Mouse (Mus musculus) lung, postnatal 14 days (tissue): Measurements from ENCODE around the gene Snapc1.

ENCODE experiments used
- DNase-seq: peaks from one replicate; pipeline ENCODE4 v3.0.0; 2021

Gene Snapc1

DNA sequence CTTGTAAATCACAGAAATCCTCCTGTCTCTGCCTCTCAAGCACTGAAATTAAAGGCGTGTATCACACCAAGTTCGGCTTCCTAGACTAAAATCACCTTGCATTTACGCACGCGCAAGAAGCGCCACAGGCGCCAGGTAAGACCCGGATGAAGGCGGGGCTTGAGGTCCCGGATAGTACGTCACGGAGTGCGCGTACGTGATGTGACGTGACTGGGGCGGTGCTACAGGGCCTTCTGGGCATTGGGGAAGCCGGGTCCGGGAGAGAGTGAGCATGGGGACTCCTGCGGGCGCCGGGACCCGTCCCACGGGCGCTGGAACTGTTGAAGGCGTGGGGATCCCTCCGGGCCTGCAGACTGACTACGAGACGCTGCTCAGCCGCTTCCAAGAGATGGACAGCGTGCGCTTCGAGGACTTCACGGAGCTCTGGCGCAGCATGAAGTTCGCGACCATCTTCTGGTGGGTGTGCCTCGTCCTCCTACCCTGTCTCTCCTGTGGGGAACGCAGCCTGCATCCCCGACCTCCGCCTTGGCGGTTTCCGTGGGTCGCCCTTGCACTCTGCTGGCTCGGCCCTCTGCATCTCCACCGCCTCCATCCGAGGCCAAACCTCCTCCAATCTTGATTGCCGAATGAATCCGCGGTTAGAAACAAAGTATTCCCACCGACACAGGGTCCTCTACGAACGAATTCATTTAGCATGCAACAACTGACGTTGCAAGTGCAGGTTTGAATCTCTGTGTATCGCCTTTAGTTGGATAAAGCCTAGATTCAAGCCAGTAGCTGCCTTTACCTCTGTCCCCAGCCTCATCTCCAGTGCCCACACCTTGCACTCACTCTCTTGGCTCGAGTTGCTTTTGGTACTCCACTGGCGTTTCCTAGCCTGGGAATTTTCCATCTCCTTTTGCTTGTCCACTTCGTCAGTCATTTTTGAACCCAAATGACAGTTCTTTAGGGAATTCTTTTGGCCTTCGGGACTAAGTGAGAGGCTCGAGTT, at the start of gene Snapc1:
Snapc1 (plus strand) TSS at position 191 of the 991 bp plus-strand sequence.
- peak; percentile 97 for DNase-seq

DNA sequence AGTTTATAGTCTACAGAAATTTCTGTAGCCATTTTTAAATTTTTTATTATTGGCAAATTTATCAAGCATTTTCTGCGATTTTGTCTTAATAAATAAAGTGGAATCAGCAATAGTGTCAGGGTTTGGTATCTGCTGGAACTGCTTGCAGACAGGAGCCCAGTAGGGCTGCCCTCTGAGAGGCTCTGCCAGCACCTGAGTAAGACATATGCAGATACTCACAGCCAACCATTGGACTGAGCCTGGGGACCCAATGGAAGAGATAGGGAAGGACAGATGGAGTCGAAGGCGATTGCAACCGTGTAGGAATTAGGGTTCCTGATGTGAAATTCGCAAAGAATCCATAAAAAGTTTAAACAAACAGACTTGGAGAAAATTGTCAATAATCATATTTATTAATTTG, 45.8 kb upstream of the Snapc1 start:
- DNase-seq: no peak

DNA sequence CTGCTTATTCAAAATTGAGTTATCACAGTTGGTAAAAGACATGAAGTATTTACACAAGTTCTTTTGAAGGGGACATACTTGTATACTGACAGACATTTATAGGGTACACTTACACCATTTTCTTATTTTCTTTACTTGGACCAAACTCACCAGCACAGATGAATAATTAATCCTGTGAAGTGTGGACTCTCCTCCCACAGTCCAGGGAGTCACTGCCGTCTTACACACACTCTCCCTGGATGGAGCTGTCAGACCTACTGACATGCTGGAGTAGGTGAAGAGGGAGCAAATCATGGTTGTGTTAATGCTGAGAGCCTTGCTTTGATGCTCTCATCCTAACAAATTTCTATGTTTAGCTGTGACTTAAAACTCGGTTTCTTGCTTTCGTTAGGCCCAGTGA, 34.0 kb upstream of the Snapc1 start:
- no peak for DNase-seq

- DNase-seq: peak; percentile 49
Measured at GRCm38 (mm10) chr12:73931274-73931673, 33.0 kb upstream of the Snapc1 start.

- no peak for DNase-seq
Measured at GRCm38 (mm10) chr12:73934528-73934927, 29.8 kb upstream of the Snapc1 start.

DNA sequence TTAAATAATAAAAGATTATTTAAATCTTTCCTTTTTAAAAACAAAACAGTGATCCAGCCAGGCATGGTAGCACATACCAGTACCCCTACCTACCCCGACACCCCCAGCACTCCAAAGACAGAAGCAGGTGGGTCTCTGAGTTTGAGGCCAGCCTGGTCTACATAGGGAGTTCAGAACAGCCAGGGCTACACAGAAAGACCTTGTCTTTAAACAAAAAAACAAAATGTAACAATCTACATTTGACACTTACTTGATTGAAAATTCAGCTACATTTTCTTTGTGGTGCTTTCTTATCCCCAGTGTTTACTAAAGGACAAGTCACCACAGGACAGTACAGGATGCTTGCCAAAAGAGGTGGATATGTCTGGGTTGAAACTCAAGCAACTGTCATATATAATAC, 26.9 kb upstream of the Snapc1 start, which contains the start of gene Gm49321:
Gm49321 (plus strand) TSS at position 301 of the 400 bp plus-strand sequence.
- DNase-seq: no peak

DNA sequence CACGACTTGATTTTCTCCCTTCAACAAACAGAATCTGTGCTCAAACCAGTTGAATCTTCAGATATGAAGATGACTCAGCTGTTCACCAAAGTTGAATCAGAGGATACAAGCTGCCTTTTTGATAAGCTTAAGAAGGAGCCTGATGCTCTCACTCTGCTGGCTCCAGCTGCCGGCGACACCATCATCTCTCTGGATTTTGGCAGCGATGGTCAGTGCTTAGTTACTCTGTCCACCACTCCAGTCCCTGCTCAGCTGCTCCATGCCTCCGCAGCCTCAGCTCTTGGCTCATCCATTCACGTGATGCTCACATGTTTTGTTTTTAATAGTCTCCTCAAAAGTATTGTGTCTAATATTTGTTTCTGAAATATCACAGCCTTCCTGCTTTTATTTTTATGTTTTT, 24.7 kb upstream of the Snapc1 start:
- DNase-seq: no peak

DNA sequence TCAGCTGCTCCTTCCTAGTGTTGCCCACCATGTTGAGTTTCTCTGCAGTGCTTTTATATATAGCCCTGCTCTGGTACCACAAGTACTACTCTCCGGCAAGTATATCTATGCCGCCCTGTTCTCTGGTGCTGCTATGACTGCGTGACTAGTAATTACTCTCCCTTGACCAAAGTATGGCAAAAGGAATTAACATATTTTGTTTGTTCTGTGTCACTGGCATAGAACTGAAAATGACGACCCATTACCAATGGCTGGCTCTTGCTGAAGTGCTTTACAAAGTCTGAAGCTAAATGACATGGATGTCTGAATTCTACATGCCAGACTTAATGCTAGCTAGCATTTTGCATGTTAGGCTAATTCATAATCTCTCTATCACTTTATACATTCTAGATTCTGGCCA, 15.9 kb upstream of the Snapc1 start:
- DNase-seq: no peak

GRCm38 (mm10) chr12:73949318-73950058, 14.8 kb upstream of the Snapc1 start:
- DNase-seq: peak; percentile 20

DNA sequence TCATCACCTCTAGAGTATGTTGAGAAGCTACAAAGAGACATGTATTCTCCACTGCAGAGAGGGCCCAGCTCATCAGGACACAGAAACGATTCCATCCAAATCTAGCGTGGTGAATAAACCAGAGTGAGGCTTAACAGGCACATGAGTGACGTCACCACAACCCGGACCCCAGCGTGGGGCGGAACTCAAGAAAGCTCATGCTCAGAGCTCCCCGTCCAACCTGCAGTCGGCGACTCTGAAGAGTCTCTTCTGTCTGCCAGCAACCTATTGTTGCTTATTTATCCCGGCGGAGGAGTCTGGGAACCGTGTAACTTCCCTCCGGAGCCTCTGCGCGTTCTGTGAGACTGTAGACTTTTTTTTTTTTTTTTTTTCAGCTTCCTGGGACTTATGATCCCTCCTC, 11.4 kb upstream of the Snapc1 start:
- peak; percentile 38 for DNase-seq

DNA sequence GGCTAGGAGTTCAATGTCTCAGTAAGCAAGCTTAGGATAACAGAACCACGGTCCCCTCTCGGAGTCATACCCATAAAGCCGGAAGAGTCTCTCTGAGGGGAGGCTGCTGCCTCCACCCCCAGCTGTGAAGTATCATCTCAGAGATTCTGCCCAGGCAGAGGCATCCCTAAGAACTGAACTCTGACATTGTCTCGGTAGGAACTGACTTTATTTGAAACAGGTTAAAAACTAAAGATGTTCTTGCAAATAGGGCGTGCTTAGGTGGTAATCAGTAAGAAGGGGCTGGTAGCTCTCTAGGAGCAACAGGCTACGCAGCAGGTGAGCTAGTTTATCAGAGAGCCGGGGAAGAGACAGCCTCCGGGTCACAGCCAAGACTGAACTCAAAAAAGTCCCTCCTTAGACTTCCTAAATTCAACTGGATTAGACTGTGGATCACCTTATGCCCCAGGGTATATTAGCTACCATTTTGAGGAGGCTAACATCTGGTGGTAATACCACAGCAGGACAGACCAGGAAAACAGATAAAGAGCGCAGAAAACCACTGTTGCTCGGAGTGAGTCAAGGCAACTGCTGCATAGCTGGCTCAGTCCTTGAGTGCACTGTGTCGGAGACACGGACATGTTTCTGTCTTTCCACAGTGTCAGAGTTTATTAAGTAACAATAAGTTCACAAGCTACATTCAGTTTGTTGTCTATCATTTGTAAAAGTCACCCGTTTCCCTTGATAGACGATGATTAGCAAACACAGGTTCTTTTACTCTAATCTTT, 10.7 kb upstream of the Snapc1 start:
- no peak for DNase-seq

- no peak for DNase-seq
Measured at GRCm38 (mm10) chr12:73954785-73955184, 9.5 kb upstream of the Snapc1 start.

- no peak for DNase-seq
Measured at GRCm38 (mm10) chr12:73957676-73958075, 6.6 kb upstream of the Snapc1 start.

DNA sequence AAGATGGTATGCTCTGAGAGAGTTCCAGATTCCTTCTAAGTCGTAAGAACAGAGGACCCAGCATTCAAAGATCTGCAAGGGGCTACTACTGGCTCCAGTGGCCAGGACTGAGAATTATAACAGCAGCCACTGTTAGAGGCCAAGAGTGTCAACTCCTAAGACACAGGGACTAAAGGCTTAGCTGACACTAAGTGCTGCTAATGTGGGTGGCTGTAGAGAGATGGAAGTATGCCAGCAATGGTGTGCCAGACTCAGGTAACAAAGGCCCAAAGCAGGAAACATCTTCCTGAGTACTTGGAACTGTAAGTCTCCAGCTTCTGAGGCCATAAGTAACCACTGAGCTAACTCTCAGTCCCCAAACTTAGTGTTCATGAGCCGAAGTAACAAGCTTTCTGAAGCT, 5.5 kb upstream of the Snapc1 start:
- DNase-seq: no peak

DNA sequence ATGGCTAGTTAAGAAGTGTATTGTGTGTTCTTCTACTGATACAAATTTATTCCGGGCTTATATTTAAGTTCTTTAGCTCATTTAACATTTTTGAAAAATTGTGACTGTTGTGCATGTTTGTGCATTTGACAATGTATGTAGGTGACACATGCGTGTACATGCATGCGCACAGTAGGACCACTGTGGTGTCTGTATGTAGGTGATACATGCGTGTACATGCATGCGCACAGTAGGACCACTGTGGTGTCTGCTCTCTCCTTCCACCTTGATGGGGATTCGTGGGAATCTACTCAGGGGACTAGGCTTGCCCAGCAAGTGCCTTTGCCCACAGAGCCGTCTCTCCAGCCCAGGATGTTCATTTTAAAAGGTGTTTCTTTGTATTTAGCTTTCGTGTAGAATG, 4.9 kb downstream of the Snapc1 start:
- no peak for DNase-seq

- no peak for DNase-seq
Measured at GRCm38 (mm10) chr12:73974584-73974983, 10.3 kb downstream of the Snapc1 start.

DNA sequence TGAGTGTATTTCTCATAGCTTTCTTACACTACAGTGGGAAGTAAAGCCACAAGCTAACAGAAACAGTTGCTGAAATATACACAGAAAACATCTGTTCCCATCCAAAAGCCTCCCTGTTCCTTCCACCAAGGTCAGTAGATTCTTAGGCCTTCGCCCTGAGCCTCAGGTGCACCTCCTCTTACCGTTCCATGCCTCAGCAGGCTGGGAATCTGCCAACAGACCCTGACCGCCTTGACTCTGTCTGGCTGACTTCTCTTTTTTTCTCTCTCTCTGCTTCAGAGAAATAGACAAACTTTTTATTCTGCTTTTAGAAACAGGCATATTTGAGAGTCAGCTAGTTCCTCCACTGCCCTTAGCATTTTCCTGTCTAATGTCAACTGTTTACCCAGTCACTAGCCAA, 13.9 kb downstream of the Snapc1 start:
- no peak for DNase-seq

DNA sequence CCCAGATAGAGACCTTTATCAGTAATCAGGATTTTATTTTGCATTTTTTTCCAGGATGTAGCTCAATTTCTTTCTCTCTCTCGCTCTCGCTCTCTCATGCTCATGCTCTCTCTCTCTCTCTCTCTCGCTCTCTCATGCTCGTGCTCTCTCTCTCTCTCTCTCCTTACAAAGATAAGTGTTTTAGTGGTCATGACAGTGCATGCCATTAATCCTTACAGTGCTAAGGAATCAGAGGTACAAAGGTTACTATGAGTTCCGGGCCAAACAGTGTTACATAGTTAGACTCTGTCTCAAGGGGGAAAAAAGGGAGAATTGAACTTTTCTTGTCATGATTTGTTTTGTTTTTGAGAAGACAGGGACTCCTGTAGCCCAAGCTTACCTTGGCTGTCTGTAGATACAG, 15.4 kb downstream of the Snapc1 start:
- DNase-seq: no peak

DNA sequence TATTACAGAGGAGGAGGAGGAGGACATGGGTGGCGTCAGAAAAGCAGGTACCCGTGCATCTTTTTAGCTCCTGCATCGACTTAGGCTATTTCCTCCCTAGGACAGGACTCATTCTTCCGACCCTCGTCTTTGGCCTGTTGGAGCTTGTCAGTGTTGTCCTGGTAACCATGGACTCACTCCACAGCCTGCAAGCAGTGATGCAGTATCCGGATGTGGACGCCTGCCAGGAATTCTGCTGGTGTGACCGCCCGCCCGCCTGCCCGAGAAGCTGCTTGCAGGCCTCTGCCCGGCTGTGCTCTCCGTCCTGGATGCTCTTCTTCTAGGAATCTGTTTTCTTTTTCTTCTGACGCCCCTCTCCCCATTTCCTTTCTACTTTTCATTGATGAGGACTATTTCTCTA, 18.3 kb downstream of the Snapc1 start:
- peak; percentile 69 for DNase-seq

DNA sequence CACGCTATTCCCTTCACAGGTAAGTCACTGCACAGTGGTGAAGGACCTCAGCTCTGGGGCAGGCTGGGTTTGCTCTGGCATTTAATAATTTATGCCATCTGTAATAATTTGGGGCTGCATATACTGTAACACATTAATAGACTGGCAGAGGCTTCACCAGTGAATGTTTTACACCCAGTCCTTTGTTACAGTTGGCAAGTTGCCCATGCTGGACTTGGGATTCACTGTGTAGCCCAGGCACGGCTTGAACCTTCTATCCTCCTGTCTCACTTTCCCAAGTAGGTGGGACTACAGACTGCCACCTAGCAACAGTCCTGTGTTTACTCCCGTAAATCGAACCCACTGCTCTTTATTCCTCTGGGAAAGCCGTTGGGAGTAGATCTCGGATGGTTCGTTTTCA, 22.0 kb downstream of the Snapc1 start:
- DNase-seq: no peak

DNA sequence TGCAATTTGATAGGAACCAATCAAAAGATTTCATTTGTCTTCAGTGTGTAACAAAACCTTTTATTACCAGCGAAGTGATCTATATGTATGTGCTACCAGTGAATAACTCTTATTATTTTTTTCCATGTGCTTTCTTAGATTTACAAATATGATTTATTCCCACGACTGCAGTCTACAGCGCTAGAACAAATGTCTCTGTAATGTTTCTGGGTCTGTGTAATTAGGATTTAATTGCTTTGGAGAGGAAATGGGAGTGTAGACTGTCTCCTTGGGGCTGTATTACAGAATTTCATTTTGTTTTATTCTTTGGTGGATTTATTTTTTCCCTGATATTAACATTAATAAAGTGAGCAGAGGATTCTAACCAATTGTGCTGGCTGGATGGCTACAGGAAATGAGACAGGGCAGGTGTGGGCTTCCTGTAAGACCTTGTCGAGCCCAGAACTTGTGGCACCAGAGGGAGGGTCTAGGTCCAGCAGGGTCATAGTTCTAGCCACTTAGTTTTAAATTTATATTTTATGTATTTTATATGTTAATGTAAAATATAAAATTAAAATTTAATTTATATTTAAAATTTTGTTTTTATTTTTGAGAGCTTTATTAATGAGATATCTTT, 24.2 kb downstream of the Snapc1 start:
- no peak for DNase-seq

GRCm38 (mm10) chr12:73989594-73989993, 25.3 kb downstream of the Snapc1 start:
- peak; percentile 50 for DNase-seq

GRCm38 (mm10) chr12:73996906-73997296, 32.6 kb downstream of the Snapc1 start:
- no peak for DNase-seq
